Mouse (Mus musculus) adrenal gland (tissue): ENCODE data around the gene Nfyb.

Experiments used
- intact Hi-C: fragments of 180-260 bp; cut with DNase I; formaldehyde crosslinking; loops from one replicate; pipeline ENCODE4 v1.15.1; 2025
- long read RNA-seq, 2 experiments: library from polyadenylated mRNA; unstranded; transcript quantifications; one replicate each; pipeline ENCODE4 v2.0.0; 2020; ENCODE audit warnings: borderline replicate concordance in 1 of 2; ENCODE audit not compliant: insufficient replicate concordance in 1 of 2

Gene Nfyb
- long read RNA-seq, experiment 1, transcript Nfyb-204 (8 exons, 2,554 nt), result major isoform, 12 of 15 reads
- long read RNA-seq, experiment 1, partial matches to known transcripts, result 1 of 15 reads
- long read RNA-seq, experiment 1, other reads (novel, unspliced or antisense), result 2 of 15 reads
- long read RNA-seq, experiment 2, transcript Nfyb-204 (8 exons, 2,554 nt), result major isoform, 20 of 30 reads
- long read RNA-seq, experiment 2, partial matches to known transcripts, result 3 of 30 reads
- long read RNA-seq, experiment 2, other reads (novel, unspliced or antisense), result 7 of 30 reads

DNA sequence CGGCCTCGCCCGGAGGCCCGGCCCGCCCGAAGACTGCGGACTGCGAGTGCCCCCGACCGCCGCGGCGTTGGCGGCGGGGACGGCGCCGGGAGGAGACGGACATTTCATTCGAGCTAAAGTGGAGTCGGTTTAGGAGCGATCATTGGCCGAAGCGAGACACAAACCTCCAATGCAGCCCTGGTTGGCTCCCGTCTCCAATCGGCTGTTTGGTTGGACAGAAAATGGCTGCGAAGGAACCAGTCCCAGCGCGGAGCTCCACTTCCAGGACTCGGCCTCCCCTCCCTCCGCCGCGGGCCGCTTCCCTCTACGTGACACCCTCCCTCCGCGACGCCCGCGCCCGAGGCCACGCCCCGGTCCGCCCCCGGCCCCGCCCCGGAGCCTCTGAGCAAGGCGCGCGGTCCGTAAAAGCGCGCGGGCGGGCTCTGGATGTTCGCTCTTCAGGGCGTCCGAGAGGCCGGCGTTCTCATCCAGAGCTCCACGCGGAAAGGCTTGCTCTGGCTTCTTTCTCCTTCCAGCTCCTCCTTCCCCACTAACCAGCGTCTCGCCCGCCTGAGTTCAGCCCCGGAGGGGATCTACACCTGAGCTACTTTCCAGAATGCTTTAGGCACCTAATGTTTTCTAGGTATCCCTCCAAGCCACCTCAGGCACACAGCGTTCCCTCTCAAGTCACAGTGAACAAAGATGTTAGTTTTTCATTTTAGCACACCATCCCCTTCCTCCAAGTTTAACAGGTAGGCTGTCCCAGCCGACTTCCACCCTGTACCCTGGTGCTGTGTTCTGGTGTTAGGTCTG is at the start of gene Nfyb:
Gene Nfyb, minus strand, starts transcription at position 305 of the 792 bp plus-strand sequence.
- intact Hi-C loops, result no loop called here

DNA sequence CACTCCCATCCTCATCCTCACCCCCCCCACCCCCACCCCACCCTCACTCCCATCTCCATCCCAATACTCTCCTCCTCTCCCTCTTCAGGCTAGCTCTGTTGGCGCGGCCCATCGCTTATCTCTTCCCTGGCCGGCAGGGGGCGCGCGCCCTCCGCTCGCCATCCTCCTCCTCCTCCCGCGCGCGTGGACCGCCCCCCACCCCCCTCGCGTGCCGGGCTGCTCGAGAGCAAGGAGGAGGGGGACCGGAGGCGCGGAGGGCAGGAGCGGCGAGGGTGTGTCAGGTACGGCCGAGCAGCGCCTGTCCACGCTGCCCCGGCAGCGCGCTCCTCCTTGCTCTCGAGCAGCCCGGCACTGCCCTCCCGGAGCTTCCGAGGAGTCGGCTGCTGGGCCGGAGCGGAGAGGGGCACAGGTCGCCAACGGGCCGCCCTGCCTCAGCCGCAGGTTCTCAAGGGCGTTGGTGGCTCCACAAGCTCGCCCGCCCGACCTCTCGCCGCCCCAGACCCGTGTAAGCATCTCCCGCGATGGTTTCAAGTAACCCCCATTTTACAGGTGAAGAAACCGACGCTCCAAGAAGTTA is 48.0 kb upstream of the Nfyb start:
- intact Hi-C loops, result loop anchor here (2.0 kb wide), 1 partner anchor 89 kb away; no protein-coding TSS in a partner anchor

DNA sequence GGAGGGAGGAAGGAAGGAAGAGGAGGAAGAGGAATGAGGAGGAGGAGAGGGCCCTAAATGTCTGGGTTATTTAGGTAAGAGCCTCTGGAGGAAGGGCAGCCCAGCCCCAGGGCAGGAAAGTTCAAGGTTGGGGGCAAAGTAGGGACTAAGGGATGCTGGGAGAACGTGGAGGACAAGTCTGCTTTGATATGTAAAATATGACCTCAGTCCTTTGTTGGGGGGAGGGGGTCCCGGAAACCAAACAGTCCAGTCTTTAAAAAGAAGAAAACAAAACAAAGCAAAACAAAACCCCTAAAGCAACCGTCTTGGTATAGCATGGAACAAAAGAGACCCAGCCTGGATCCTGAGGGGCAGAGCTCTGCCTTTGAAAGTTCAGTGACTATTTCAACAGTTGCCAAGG is 45.4 kb upstream of the Nfyb start:
- intact Hi-C loops, result no loop called here

DNA sequence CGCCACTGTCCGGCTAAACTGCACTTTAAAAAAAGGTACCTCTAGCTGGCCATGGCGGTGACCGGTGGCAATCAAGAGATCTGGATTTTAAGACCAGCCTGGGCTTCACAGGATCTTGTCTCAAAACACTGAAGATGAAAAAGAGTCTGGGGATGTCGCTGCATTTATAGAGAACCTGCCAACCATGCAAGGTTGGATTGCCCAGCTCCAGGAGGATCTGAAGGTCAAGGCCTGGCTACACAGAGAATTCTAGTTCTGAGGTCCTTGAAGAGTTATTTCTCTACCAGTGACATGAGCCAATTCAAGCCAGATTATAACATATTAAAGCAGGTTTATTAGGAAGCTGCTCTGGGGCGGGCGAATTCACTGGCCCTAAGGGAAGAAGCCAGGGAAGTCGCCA is 44.9 kb upstream of the Nfyb start:
- intact Hi-C loops, result no loop called here

- intact Hi-C loops, result no loop called here
These were observed 44.2 kb upstream of the Nfyb start for GRCm38 (mm10) chr10:82808155-82808554.

DNA sequence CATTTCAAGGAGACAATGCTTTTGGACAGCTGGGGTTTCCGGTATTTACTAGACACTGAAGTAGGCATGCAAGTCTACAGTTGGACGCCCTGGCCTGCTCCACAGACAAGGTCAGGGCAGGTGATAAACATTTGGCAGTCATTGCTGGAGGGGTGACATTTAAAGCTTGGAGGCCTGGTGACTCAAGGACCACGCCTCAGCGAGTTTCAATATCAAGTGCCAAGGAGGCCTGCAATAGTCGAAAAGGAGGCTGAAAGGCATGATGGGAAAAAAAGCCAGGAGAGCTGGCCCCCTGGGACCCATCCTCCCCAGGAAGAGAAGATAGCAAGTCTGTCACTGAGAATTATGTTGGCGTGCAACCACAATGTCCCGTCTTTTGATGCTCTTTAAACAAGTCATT is 43.3 kb upstream of the Nfyb start:
- intact Hi-C loops, result no loop called here

GRCm38 (mm10) chr10:82806414-82806813 is 42.5 kb upstream of the Nfyb start:
- intact Hi-C loops, result no loop called here

GRCm38 (mm10) chr10:82805111-82805510 is 41.2 kb upstream of the Nfyb start:
- intact Hi-C loops, result no loop called here

GRCm38 (mm10) chr10:82804396-82804795 is 40.5 kb upstream of the Nfyb start:
- intact Hi-C loops, result no loop called here

DNA sequence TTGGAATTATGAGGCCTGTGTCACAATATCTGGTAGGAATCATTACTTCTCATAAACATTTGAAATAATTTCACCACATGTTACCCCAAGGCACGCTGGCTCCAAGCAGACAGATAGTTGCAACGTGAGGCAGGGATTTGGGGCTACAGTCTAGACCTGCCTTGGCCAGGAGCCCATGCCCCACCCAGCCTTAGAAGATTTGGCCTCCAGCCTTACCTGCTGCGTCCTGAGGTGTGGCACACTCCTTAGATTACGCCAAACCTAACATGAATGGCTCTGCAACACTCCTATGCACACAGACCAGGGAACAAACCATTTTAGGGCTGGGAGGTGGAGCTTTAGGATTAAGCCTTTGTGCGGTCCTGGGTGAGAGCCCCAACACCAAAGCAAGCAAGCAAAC is 36.1 kb upstream of the Nfyb start:
- intact Hi-C loops, result no loop called here

GRCm38 (mm10) chr10:82798312-82798933 is 34.5 kb upstream of the Nfyb start:
- intact Hi-C loops, result no loop called here

GRCm38 (mm10) chr10:82797119-82797491 is 33.2 kb upstream of the Nfyb start:
- intact Hi-C loops, result no loop called here

DNA sequence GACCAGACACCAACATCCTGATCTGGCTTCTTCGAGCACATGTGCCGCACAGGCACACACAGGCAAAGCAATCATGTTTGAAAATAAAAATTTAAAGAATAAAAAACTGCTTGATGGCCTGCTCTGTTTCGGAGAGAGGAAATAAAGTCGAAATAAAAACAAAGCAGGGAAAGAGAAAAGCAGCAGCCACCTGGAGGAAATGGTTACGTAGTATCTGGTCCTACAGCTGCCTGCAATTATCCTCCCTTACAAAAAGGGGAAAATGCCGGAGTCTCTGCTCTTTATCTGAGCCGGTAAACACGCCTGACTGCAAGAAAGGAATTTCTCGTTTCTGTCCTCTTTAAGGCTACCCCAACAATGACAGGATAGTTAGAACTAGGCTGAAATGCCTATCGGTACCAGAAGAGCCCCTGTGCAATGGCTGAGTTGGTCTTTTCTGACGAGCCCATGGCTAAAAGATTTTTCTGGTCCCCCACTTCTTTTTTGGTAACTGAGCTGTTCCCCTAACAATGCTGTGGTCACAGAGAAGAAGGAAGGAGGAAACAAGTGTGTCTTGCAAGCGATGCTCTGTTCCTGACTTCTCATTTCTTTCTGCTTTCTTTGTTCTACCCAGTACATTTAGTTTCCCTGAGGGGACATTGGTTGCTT is 32.7 kb upstream of the Nfyb start:
- intact Hi-C loops, result no loop called here

DNA sequence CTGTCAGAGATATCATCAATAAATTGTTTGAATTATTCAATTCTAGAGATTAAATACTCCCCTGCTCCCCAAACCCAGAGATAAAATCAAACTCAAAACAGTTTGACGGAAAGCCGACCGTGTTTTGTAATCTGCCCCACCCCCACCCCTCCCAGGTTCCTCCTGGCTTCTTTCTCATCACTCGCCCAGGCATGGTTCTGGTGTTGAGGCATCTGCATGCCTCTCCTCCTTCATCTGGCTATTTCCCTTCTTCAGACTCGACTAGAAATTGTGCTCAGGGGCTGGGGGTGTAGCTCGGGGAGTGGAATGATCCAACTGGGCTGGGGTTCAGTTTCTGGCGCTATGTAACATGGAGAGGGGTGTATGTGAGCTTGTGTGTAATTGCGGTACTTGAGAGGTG is 31.8 kb upstream of the Nfyb start:
- intact Hi-C loops, result loop anchor here (1.0 kb wide), 1 partner anchor 106 kb away; no protein-coding TSS in a partner anchor

DNA sequence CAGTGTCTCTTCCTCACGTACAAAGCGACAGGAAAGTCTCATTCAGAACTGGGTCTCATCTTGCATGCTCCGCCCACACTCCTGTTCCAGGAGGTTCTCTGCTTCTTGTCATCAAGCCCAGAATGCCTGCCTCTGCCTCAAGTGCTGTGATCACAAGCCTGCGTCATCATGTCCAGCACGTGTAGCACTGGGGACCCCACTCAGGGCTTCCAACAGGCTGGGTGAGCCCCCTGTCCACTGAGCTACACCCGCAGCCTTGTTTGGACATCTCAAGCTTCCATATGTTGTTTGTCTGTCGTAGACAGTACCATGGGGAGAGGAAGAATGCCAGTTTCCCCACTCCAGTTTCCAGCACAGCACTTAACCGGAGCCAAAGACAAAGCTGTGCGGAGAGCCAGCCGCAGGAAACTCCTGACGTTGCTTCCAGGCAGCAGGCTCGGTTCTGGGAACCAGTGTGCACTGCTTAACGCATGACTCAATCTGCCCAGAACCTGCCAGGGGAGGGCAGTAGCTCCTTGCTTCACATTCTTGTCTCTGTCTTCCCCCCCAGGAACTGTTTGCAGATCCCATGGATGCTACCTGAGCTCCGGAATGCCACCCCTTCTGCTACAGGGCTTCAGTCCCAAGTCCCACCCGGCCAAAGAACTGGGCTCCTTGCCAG is 31.3 kb upstream of the Nfyb start:
- intact Hi-C loops, result loop anchor here (1.0 kb wide), 1 partner anchor 106 kb away; no protein-coding TSS in a partner anchor

- intact Hi-C loops, result no loop called here
These were observed 28.4 kb upstream of the Nfyb start for GRCm38 (mm10) chr10:82792311-82792710.

- intact Hi-C loops, result no loop called here
These were observed 27.8 kb upstream of the Nfyb start for GRCm38 (mm10) chr10:82791713-82792112.

DNA sequence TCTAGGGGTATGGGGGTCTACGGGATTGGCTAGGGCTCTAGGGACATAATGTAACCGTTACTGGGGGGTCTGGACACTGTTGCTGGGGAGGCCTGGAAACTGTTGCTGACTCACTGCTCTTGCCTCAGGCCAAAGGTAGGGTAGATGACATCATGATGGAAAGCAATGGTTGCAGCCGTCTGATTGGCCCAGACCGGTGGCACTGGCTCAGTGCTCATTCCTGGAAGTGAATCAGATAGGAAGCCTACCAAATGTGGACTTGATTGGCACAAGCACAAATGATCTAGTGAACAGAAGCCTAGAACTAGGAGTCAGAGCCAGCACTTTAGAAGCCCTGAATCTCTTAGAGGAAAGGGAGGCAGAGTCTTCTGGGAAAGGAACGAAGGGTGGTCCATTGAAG is 26.6 kb upstream of the Nfyb start:
- intact Hi-C loops, result no loop called here

DNA sequence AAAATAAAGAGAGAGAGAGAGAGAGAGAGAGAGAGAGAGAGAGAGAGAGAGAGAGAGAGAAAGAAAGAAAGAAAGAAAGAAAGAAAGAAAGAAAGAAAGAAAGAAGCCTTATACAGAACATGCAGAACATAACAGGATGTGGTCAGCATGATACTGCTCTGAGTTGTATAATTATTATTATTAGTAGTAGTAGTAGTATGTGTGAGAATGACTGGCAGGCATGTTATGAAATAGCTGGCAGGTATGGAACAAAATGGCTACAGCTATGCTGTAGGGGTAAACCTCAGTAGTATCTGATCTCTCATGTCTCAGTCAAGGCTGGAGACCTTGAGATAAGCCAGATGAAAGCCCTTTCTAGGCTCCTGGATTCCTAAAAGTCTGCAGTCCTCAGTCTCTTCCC is 25.2 kb upstream of the Nfyb start:
- intact Hi-C loops, result no loop called here

DNA sequence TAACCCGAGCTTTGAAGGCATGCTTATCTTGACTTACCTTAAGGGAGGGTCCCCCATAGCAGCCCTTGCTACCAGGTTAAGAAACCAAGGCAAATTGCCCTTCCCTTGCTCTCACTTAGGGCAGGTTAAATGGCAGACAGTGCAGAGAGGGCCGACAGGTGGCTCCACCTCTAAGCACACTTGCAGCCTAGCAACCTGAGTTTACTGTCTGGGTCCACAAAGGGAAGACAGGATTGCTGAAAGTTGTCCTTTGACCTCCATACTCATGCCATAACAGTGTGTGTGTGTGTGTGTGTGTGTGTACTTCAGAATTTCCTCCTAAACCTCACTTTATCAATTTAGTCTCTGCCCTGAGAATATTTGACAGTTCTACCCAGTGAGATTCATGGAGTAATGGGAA is 18.5 kb upstream of the Nfyb start:
- intact Hi-C loops, result no loop called here

- intact Hi-C loops, result no loop called here
These were observed 16.9 kb upstream of the Nfyb start for GRCm38 (mm10) chr10:82780816-82781215.
